In the genomic region with DNA sequence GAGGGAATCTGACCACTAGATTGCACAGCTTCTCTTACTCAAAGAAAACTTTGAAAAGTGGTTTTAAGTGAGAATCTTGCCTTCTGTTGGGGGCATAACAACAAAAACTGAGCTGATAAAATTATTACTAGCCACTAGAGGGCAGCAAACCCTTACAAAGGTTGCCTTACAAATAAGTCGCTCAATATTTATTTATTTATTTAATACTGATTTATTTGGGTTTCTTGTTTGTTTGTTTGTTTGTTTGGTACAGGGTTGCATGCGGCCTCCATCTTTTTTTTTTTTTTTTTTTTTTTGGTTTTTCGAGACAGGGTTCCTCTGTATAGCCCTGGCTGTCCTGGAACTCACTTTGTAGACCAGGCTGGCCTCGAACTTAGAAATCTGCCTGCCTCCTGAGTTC, we compare ENCODE assay signal across 8 mouse cellular contexts. TPM values are rescaled to one million over a fixed set of nuclear protein-coding genes. Genes with fewer than 3 reads are reported as not detected.
DNase-seq lines count a peak whose midpoint lies in the region; ATAC-seq and TF ChIP-seq lines count a peak whose summit lies in the region.

No protein-coding gene starts in this region.

- no peak for ATAC-seq in hindbrain, embryonic 11.5 days (ENCODE audit: low FRiP score)
- no peak for ATAC-seq in hindbrain, embryonic 13.5 days (ENCODE audit: low FRiP score)

- H3K27me3 ChIP-seq in hindbrain, embryonic 11.5 days (ENCODE audit: control insufficient read depth, insufficient read depth, low read length): no peaks in the 10 kb centered on the region
- H3K27me3 ChIP-seq in hindbrain, embryonic 13.5 days: no peaks in the 10 kb centered on the region

- in situ Hi-C loops in ES-E14 (cut with MboI; ENCODE audit: low sequenced_read_pairs in 2 of 2, unreplicated experiment in 2 of 2): loop anchor here in 1 of 2 experiments (10.0 kb wide), 1 partner anchor 141 kb away; no protein-coding TSS in a partner anchor

- H3K36me3 ChIP-seq in hindbrain, embryonic 11.5 days (ENCODE audit: control insufficient read depth, insufficient read depth, low read length): no peaks in the 10 kb centered on the region
- no peaks in the 10 kb centered on the region for H3K36me3 ChIP-seq in hindbrain, embryonic 13.5 days
- H3K36me3 ChIP-seq in ES-E14 (ENCODE audit: control insufficient read depth, insufficient read depth, low read length, poor library complexity, severe bottlenecking): no peaks in the 10 kb centered on the region

- H3K27ac ChIP-seq in hindbrain, embryonic 11.5 days (ENCODE audit: low read depth, low read length): no peak overlapping the region
- no peak overlapping the region for H3K27ac ChIP-seq in hindbrain, embryonic 13.5 days
- no peak overlapping the region for H3K27ac ChIP-seq in ES-E14 (ENCODE audit: insufficient read depth, low read depth, low read length, poor library complexity, severe bottlenecking)

- no peaks in the 10 kb centered on the region for H3K4me1 ChIP-seq in hindbrain, embryonic 11.5 days (replicated peaks; ENCODE audit: control insufficient read depth, insufficient read depth, low read length)
- no peaks in the 10 kb centered on the region for H3K4me1 ChIP-seq in hindbrain, embryonic 13.5 days (replicated peaks)
- H3K4me1 ChIP-seq in ES-E14 (ENCODE audit: control insufficient read depth in 2 of 2, insufficient read depth in 2 of 2, low read length in 2 of 2, poor library complexity in 1 of 2): no peaks in the 10 kb centered on the region

- WGBS in hindbrain, embryonic 11.5 days: 35% methylated on average over 3 of the region's 4 CpGs
- 42% methylated on average over 4 of the region's 4 CpGs for WGBS in hindbrain, embryonic 13.5 days

- peak; percentile 63 for DNase-seq in hindbrain, embryonic 11.5 days (ENCODE audit: low spot score)
- DNase-seq in 3T3-L1 (ENCODE audit: low read depth, low spot score) (peak; percentile 84), ES-E14 (ENCODE audit: low read depth, low spot score) (peak; percentile 58)
- peak; percentile 79 for DNase-seq in embryo, embryonic 10.5 days (ENCODE audit: low spot score)
- DNase-seq in mesoderm, embryonic 11.5 days (ENCODE audit: low read depth, low spot score): peak; percentile 72
- no peak for DNase-seq in ovary, adult 18-20 months (ENCODE audit: low spot score)
- no peak for DNase-seq in ovary, postnatal 36 days (ENCODE audit: low spot score)

- H3K9ac ChIP-seq in hindbrain, embryonic 11.5 days (ENCODE audit: low read depth, low read length): no peak overlapping the region
- H3K9ac ChIP-seq in hindbrain, embryonic 13.5 days: no peak overlapping the region
- H3K9ac ChIP-seq in ES-E14 (ENCODE audit: insufficient read depth, low read depth, low read length, poor library complexity, severe bottlenecking): no peak overlapping the region

- no peak overlapping the region for H3K4me3 ChIP-seq in hindbrain, embryonic 11.5 days (ENCODE audit: low read depth, low read length)
- H3K4me3 ChIP-seq in hindbrain, embryonic 13.5 days: no peak overlapping the region
- no peak overlapping the region for H3K4me3 ChIP-seq in ES-E14 (ENCODE audit: insufficient read depth in 1 of 2, low read depth in 1 of 2, low read length in 2 of 2, poor library complexity in 1 of 2, severe bottlenecking in 1 of 2)

- no peak overlapping the region for H3K4me2 ChIP-seq in hindbrain, embryonic 11.5 days (replicated peaks; ENCODE audit: low read depth, low read length)
- no peak overlapping the region for H3K4me2 ChIP-seq in hindbrain, embryonic 13.5 days

- no peaks in the 10 kb centered on the region for H3K9me3 ChIP-seq in hindbrain, embryonic 11.5 days (ENCODE audit: control insufficient read depth, low read length)
- no peaks in the 10 kb centered on the region for H3K9me3 ChIP-seq in hindbrain, embryonic 13.5 days
- no peaks in the 10 kb centered on the region for H3K9me3 ChIP-seq in ES-E14 (ENCODE audit: control insufficient read depth, insufficient read depth, low read depth, low read length)

TF ChIP-seq in ES-E14, 5 proteins besides CTCF, POLR2A, EP300 and RAD21:
- TF ChIP-seq ZNF384 (IDR thresholded peaks at IDR 0.05; ENCODE audit: low read depth, low read length) (peak; percentile 60), ZC3H11A (IDR thresholded peaks at IDR 0.05; ENCODE audit: borderline replicate concordance, low read depth, low read length) (peak; percentile 92), HCFC1 (IDR thresholded peaks at IDR 0.05; ENCODE audit: borderline replicate concordance, insufficient read depth, low read length) (no peak), CHD2 (IDR thresholded peaks at IDR 0.05; ENCODE audit: low read depth, low read length) (no peak; the same call in 1 of the 2 replicates), MAFK (IDR thresholded peaks at IDR 0.05; ENCODE audit: insufficient read depth, low read depth, low read length) (no peak)

RNA-seq across cellular contexts. Expression of a gene that starts 31.3 kb away (rescaled TPM):
- polyA plus RNA-seq in hindbrain, embryonic 11.5 days (2014; fragmentation: Nextera tagmentation; extraction: Ambion mirVana): 151 and 155 TPM in 2 replicates
- 119 and 124 TPM in 2 replicates for polyA plus RNA-seq in hindbrain, embryonic 13.5 days (2015; fragmentation: Nextera tagmentation; extraction: Ambion mirVana)
- 236 and 242 TPM in 2 replicates for total RNA-seq in ES-E14 (2012; rRNA removed)

RNA-seq across cellular contexts. Expression of a gene that starts 47.3 kb away (rescaled TPM):
- 24.8 and 28.5 TPM in 2 replicates for polyA plus RNA-seq in hindbrain, embryonic 11.5 days (2014; fragmentation: Nextera tagmentation; extraction: Ambion mirVana)
- 44.6 and 49.3 TPM in 2 replicates for polyA plus RNA-seq in hindbrain, embryonic 13.5 days (2015; fragmentation: Nextera tagmentation; extraction: Ambion mirVana)
- total RNA-seq in ES-E14 (2012; rRNA removed): 7.5 and 7.6 TPM in 2 replicates

Comparison
In these comparisons a context has a peak if more than half of its experiments do, and no peak if none do; other contexts are left out.
1. DNase-seq: peak in hindbrain, embryonic 11.5 days (single experiment), 3T3-L1 (single experiment), ES-E14 (single experiment), embryo, embryonic 10.5 days (single experiment) and mesoderm, embryonic 11.5 days (single experiment); none in ovary, adult 18-20 months (single experiment) and ovary, postnatal 36 days (single experiment).